Mouse (Mus musculus): Measurements from ENCODE around the gene Exoc3. TPM values are rescaled to one million over a fixed set of nuclear protein-coding genes. Genes with fewer than 3 reads are reported as not detected.

The Exoc3 gene
- 10 to 100 TPM; 64.0 to 67.1 TPM for total RNA-seq (2021)
- long read RNA-seq, experiment 1, full-length matches to known transcripts, result 71 of 131 reads
- long read RNA-seq, experiment 1, partial matches to known transcripts, result 6 of 131 reads
- long read RNA-seq, experiment 1, other reads (novel, unspliced or antisense), result 54 of 131 reads
- long read RNA-seq, experiment 2, full-length matches to known transcripts, result 66 of 144 reads
- long read RNA-seq, experiment 2, partial matches to known transcripts, result 7 of 144 reads
- long read RNA-seq, experiment 2, other reads (novel, unspliced or antisense), result 71 of 144 reads

DNA sequence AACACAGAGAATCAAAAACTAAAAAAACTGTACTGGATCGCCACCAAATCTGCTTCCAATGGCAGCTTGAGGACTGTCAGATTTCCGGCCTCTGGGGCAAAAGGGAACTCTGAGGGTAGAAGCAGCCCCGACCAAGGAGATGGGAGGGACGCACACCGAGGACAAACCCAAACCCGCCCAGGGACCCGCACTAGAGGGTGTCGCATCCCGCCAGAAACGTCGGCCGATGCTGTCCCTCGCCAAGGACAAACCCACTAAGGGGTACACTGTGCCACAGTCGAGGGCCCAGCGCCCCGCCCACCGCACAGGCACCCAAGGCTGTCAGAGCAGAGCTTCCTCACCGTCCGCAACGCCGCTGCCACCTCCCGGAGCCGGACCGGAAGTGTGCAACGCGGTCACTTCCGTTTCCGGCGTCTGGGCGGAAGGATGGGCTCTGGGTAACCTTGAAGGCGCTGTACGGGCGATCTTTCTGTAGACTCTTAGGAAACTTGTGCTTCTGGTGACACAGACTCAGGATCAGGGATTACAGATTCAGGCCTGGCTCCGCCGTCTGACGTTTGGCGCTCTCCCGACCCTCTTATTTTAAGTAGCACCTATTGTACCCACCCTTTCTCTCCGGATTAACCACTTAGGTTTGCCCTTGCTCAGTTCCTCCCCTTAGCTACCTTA is at the start of gene Exoc3:
Gene Exoc3 (minus strand): TSS at position 416 of the 669 bp plus-strand sequence.
- peak; percentile 89 to 90 for DNase-seq (ENCODE audit: low spot score in 2 of 2)
- peak within 1 kb of the TSS; percentile 93 for H3K27ac ChIP-seq
- peak within 1 kb of the TSS; percentile 89 for H3K4me3 ChIP-seq
- TF ChIP-seq CTCF (conservative IDR thresholded peaks at IDR 0.05), result no peak

DNA sequence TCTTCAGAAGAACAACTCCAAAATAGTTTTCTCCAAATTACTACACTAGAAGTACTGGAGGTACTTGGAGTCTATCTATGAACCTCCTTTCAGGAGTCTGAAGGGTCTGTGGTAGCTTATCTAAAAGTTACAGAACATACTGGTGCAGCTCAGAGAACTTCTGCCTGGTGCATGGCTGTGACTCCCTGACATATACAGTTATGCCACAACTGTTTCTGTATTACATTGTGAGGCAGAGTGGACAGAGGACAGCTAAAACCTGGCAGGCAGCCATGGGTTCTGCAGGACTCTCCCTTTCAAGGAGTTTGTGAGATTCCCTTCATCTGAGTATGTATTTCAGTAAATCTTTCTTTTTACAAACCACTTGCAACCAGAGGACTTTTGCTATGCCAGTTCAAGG is 38.0 kb upstream of the Exoc3 start:
- Histone ChIP-seq H3K4me3 (no peak overlapping the region), H3K27ac (no peak overlapping the region)
- no peak for DNase-seq (ENCODE audit: low spot score in 2 of 2)
- TF ChIP-seq CTCF (conservative IDR thresholded peaks at IDR 0.05), result no peak

DNA sequence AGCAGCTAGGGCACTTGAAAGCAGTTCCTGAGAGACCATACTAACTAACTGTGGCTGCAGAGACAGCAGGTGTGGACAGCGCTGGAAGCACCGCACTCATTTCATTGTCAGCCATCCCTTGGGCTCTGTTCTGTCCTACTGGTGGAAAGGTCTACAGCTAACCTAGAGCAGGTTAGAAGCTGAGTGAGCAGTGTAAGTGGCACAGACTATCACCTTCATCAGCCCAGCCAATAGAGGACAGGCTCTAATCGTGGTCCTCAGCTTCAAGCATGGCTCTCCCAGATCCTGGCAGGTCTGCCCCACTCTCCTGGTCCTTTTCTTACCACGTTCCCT is 37.3 kb upstream of the Exoc3 start:
- Histone ChIP-seq H3K27ac (peak overlapping the region; percentile 6; the same call in 1 of the 2 replicates), H3K4me3 (peak overlapping the region; percentile 39; the same call in 1 of the 2 replicates)
- TF ChIP-seq CTCF (conservative IDR thresholded peaks at IDR 0.05), result no peak

DNA sequence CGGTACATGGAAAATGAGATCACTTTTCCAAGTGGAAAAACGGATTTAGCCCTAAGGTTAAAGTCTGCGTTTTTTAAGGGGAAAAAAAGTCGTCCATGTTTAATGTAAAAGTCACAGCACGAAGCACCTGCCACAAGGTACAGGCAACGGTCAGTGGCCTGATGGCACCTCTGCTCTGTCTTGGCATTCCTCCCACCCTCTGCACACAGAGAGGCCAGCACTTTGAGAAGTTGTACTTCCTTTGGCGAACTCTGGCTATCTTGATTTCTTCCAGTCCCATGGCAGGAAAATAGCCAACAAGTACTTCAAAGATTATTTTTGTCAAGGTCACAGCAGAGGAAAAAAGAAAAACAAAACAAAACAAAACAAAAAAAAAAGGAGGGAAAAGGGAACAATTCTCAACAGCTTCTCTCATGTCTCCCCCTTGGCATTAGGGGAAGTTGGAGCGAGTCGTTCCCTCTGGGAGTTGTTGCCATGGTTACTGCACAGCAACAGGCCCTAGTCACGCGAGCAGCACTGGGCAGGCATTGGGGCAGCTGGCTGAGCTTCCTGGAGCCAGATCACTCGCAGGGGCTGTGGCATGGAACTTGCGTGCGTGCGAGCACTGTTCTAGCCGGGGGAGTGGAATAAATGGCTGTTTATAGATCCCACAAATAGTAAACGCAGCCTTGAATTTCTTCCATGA is 36.8 kb upstream of the Exoc3 start:
- peak; percentile 50 to 69 for DNase-seq (ENCODE audit: low spot score in 2 of 2)
- peak overlapping the region; percentile 39 for H3K4me3 ChIP-seq
- peak overlapping the region; percentile 6; the same call in 1 of the 2 replicates for H3K27ac ChIP-seq
- TF ChIP-seq CTCF (conservative IDR thresholded peaks at IDR 0.05), result no peak

More for the DNA sequence above, 37.3 kb upstream of the Exoc3 start:
- DNase-seq (ENCODE audit: low spot score in 2 of 2), result no peak

DNA sequence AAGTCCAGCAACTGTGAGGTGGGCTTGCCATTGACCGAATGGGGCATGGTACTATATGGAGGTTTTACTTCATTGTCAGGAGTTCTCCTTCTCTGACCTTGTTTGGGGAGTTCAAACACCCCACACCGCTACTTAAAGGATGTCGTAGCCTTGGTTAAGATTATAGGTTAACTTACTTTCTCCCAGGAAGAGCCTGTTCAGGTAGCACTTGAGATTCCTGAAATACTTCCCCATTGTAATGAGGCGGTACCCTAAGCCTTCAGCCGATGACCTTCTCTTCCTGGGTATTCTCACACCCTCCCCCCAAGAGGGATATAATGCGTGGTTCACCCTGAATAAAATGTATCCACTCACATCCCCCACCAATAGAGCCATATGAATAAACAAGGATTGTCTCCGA is 29.0 kb upstream of the Exoc3 start:
- no peak for TF ChIP-seq CTCF (conservative IDR thresholded peaks at IDR 0.05)

DNA sequence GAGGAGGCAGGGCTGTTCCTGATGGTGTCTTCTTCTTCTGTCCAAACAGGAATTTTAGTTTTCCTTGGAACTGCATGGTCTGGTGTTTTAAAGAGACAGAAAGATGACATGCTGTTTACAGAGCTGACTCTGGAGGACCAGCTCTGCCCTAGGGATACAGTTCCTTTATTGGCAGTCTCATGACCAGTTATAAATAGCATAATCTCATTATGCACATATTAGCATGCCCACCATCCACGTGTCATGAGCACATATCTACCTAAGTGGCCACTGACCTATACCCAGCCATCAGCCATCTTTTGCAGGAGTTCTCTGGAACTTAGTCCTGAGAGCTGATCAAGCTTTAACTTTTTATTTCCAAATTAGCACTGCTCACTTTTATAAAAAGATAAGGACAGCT is 12.1 kb upstream of the Exoc3 start:
- no peak for DNase-seq (ENCODE audit: low spot score in 2 of 2)
- Histone ChIP-seq H3K27ac (no peak overlapping the region), H3K4me3 (no peak overlapping the region)
- TF ChIP-seq CTCF (conservative IDR thresholded peaks at IDR 0.05), result no peak

More for the DNA sequence above, 29.0 kb upstream of the Exoc3 start:
- H3K27ac ChIP-seq, result no peak overlapping the region
- no peak for DNase-seq (ENCODE audit: low spot score in 2 of 2)
- no peak overlapping the region for H3K4me3 ChIP-seq

DNA sequence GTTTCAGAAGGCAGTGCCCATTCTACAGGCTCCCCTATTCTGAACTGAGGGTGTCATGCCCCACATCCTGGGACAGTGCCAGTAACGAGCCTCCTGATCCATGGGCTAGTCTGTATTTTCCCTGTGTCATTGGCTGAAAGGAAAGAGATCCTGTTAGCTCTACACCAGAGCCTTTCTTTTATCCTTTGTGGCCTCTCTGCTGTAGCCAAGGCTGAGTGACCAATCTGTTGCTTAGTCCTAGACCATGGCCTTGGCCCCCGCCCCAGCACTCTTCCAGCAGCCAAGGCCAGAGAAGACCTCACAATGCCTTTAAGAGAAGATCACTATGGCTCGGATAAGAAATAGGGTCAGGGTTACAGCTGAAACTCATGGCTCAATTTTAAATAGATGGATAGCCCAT is 9.9 kb upstream of the Exoc3 start:
- TF ChIP-seq CTCF (conservative IDR thresholded peaks at IDR 0.05), result no peak
- Histone ChIP-seq H3K4me3 (no peak overlapping the region), H3K27ac (no peak overlapping the region)
- DNase-seq (ENCODE audit: low spot score in 2 of 2), result no peak

DNA sequence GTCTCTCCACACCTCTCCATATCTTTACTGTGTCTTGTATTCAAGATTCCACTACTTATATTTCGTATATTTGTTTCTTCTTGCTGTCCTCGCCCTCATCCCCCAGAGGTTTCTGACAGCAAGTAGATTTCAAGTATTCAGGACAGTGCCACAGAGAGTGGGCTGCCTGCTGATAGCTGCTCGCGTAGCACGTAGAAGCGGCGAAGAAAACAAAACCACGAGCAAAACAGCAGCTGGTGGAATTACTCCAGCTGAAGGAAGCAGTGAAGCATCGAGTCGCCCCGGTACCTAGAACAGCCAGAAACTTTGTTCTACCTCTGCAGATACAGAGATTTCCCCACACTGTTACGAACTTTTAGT is 434 bp upstream of the Exoc3 start:
- TF ChIP-seq CTCF (conservative IDR thresholded peaks at IDR 0.05), result no peak
- peak in 1 of 2 experiments; percentile 16 for DNase-seq (ENCODE audit: low spot score in 2 of 2)
- Histone ChIP-seq H3K4me3 (peak overlapping the region; percentile 89), H3K27ac (peak overlapping the region; percentile 93)

DNA sequence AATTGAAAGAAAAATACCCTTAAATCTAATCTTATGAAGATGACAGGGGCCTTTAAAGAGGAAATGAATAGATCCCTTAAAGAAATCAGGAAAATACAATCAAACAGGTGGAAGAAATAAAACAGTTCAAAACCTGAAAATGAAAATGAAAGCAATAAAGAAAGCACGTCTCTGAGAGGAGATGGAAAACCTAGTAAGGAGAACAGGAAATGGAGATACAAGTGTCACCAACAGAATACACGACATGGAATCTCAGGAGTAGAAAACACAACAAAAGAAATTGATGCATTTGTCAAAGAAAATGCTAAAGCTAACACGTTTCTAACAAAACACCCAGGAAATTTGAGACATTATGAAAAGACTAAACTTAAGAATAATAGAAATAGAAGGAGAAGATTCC is 12.1 kb downstream of the Exoc3 start:
- TF ChIP-seq CTCF (conservative IDR thresholded peaks at IDR 0.05), result no peak
- DNase-seq (ENCODE audit: low spot score in 2 of 2), result no peak
- Histone ChIP-seq H3K27ac (no peak overlapping the region), H3K4me3 (no peak overlapping the region)

DNA sequence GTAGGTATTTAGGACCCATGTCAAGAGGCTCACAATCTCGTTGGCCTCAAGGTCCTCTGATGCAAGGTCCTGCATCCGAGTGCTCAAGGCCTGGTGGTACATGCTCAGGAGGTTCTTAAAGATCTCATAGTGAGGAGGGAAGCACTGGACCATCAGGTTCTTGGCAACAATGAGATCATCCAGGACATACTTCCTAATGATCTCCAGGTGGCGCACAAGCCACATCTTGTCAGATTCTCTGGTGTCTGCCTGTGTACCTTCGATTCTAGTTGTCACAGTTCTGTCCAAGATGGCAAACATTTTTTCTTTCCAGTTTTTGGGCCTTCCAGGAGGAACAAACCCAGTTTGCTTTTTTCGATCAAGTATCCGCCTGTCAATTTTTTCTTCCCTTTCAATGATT is 15.9 kb downstream of the Exoc3 start:
- no peak overlapping the region for H3K4me3 ChIP-seq
- H3K27ac ChIP-seq, result no peak overlapping the region
- TF ChIP-seq CTCF (conservative IDR thresholded peaks at IDR 0.05), result peak; percentile 72
- no peak for DNase-seq (ENCODE audit: low spot score in 2 of 2)

DNA sequence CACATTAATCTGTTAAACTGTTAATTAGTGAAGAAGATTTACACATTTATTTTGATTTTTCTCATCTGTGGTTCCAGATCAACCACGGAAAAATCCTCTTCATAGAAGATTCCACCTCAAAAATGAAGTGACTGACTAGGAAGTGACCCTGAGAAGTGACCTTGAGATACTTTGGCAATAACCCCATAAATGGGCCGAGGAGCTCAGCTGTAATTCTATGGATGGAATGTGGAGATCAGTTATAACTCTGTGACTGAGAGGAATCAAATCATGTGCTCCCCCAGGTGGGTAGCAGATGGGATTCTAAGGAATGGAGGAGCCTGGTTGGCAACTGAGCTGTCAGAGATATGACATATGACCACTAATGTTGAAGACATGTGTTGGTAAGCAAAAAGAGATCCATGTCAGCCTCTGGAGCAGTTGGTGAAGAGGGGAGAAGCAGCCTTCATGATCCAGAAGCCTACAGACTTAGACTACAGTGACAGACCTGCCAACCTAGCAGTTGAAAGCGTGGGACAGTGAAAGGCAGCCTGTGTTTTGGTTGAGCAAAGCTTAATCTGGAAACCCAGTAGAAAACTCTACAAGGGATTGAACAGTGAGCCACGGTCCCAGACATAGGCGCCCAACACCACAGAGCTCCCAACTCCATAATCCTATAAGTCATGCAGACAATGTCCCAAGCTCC is 25.4 kb downstream of the Exoc3 start:
- DNase-seq (ENCODE audit: low spot score in 2 of 2), result no peak
- no peak overlapping the region for H3K27ac ChIP-seq
- TF ChIP-seq CTCF (conservative IDR thresholded peaks at IDR 0.05), result no peak
- no peak overlapping the region for H3K4me3 ChIP-seq

DNA sequence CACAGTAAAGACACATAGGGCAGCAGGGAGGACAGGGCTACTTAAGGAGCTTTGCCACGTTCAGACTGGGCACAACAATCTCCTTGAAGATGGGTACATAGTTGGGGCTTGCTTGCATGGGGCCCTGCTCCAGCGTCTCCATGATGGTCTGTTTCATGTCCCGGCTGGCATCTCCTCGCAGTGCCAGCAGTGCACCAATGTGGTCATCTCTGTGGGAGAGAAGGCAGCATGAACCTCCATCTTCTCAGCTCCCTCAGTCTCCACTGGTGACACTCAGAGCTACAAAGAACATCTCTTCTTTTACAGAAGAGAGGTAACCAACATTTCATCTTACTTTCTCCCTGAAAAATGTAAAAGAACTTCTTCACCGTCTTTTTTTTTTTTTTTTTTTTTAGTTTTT is 36.5 kb downstream of the Exoc3 start:
- no peak for TF ChIP-seq CTCF (conservative IDR thresholded peaks at IDR 0.05)
- Histone ChIP-seq H3K27ac (no peak overlapping the region), H3K4me3 (no peak overlapping the region)
- DNase-seq (ENCODE audit: low spot score in 2 of 2), result no peak

All from layer of hippocampus, adult 2 months (tissue).